Mouse (Mus musculus) stomach, embryonic 16.5 days (tissue): ENCODE measurements around the gene Wdr64. TPM values are rescaled to one million over a fixed set of nuclear protein-coding genes. Genes with fewer than 3 reads are reported as not detected.
A peak's percentile ranks its signal among the peaks of the same experiment; 100 is the strongest.

ENCODE experiments used
- ATAC-seq: fragments of 200-750 bp; cut with Nextera tagmentation; 2 replicates; pipeline ENCODE4 v1.8.0; 2017; ENCODE audit warnings: moderate number of reproducible peaks, moderate TSS enrichment; ENCODE audit not compliant: insufficient read depth, low FRiP score
- H3K27ac ChIP-seq: fragments of 300-500 bp; sonication (generic); 2 replicates; pipeline ENCODE4 v1.5.1; 2014; ENCODE audit warnings: low read length
- H3K27me3 ChIP-seq: fragments of 300-500 bp; sonication (generic); 2 replicates; pipeline ENCODE4 v1.6.1; 2014; ENCODE audit warnings: low read length, control low read depth, mixed read lengths; ENCODE audit not compliant: control insufficient read depth, insufficient read depth
- H3K36me3 ChIP-seq: fragments of 300-500 bp; sonication (generic); 2 replicates; pipeline ENCODE4 v1.6.1; 2014; ENCODE audit warnings: low read length; ENCODE audit not compliant: control insufficient read depth, insufficient read depth
- H3K4me1 ChIP-seq: fragments of 300-500 bp; sonication (generic); 2 replicates; pipeline ENCODE4 v1.6.1; 2014; ENCODE audit warnings: low read length, control low read depth, mixed read lengths; ENCODE audit not compliant: control insufficient read depth, insufficient read depth
- H3K4me2 ChIP-seq: fragments of 300-500 bp; sonication (generic); 2 replicates; pipeline ENCODE4 v1.6.1; 2014; ENCODE audit warnings: low read depth, low read length, mixed read lengths
- H3K4me3 ChIP-seq: fragments of 300-500 bp; sonication (generic); replicated peaks from 2 replicates; pipeline ENCODE4 v1.5.1; 2014; ENCODE audit warnings: mild to moderate bottlenecking, low read length
- H3K9ac ChIP-seq: fragments of 300-500 bp; sonication (generic); 2 replicates; pipeline ENCODE4 v1.6.1; 2014; ENCODE audit warnings: low read length
- H3K9me3 ChIP-seq: fragments of 300-500 bp; sonication (generic); replicated peaks from 2 replicates; pipeline ENCODE4 v1.6.1; 2016; ENCODE audit warnings: low read length, control low read depth; ENCODE audit not compliant: control insufficient read depth
- WGBS: fragments of 180-500 bp; shearing (Covaris S2); extraction: QIAGEN DNeasy Blood & Tissue Kit; methylation state at CpG from one replicate; pipeline ENCODE4 v1.1.7; 2014; 5-methylcytosine and 5-hydroxymethylcytosine counted together
- polyA plus RNA-seq: library from polyadenylated mRNA; unstranded; fragments of >200 nt; fragmentation: Nextera tagmentation; extraction: Ambion mirVana; gene quantifications from 2 replicates; pipeline ENCODE4 v1.2.1, GENCODE M21; 2015

The Wdr64 gene
- polyA plus RNA-seq, 1 experiment from 2014 or later, result not detected

DNA sequence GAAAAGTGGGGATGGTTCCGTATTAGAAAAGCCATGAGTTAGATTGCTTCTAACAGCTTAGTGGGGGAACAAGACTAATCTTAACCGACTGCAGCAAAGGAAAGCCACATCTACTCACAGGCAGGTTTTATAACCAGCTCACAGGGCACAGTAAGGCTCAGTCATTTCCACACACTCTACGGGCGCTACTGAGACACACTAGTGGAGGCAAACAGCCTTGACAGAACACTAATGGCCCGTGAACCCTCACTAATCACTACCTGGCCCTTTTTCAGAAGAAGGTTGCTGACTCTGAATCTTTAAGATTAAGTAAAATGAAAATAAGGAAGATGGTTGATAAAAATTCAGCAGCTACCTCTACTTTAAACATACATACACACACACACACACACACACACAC, 9.2 kb downstream of the Wdr64 start:
- no peak overlapping the region for H3K9ac ChIP-seq
- H3K27ac ChIP-seq, result no peak overlapping the region
- no peak overlapping the region for H3K4me2 ChIP-seq
- H3K4me1 ChIP-seq, result no peaks in the 10 kb centered on the region
- no peak overlapping the region for H3K4me3 ChIP-seq
- H3K9me3 ChIP-seq, result no peaks in the 10 kb centered on the region
- WGBS, result 58% methylated on average over 5 of the region's 5 CpGs
- no peaks in the 10 kb centered on the region for H3K27me3 ChIP-seq
- ATAC-seq, result no peak
- H3K36me3 ChIP-seq, result no peaks in the 10 kb centered on the region

DNA sequence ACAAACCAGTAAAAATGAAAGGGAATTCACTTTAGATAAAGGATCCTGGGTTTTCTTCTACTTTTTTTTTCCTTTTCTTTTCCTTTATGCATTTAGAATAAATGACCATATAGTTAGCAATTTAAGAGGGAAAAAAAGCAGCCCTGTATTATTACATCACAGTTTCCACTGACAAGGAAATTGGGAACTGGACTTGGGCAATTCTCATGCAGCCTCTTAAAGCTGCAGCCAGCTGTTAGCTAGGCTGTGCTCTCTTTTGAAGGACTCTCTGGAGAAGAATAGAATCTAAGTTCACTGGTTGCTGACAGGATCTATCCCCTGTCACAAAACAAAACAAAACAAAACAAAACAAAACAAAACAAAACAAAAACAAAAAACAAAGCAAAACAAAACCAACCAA, 9.6 kb downstream of the Wdr64 start:
- ATAC-seq, result no peak
- no peak overlapping the region for H3K9ac ChIP-seq
- no peaks in the 10 kb centered on the region for H3K27me3 ChIP-seq
- H3K4me3 ChIP-seq, result no peak overlapping the region
- no peak overlapping the region for H3K4me2 ChIP-seq
- no peaks in the 10 kb centered on the region for H3K9me3 ChIP-seq
- no peaks in the 10 kb centered on the region for H3K4me1 ChIP-seq
- H3K36me3 ChIP-seq, result no peaks in the 10 kb centered on the region
- no peak overlapping the region for H3K27ac ChIP-seq

DNA sequence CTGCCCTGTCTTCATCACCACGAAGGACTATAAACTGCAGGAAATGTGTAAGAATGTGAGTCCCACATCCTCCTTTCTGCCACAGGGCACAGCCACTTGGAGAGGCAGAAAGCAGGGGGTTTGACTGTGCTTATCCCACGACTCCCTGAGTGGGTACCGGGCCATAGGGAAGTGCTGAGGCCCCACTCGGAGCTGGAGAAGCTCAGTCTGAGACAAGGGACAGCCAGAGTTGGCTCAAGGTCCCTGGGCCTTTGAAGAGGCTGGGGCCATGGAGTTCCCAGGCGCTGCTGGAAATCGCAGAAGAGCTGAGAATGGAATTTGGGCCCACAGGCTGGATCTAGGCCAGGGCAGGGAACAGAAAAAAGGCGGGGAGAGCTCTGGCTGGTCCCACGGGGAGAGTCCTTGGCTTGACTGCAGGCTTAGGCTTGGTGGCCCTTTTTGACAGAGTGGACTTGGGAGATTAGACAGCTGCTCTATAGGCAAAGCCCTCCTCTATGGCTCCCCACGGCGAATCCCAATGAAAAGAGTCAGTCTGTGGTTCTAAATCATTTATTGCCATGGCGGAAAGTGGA, 14.0 kb downstream of the Wdr64 start:
- peak; percentile 44; the same call in 1 of the 2 replicates for ATAC-seq
- H3K4me1 ChIP-seq, result no peaks in the 10 kb centered on the region
- H3K4me3 ChIP-seq, result no peak overlapping the region
- H3K9ac ChIP-seq, result no peak overlapping the region
- H3K9me3 ChIP-seq, result no peaks in the 10 kb centered on the region
- no peak overlapping the region for H3K4me2 ChIP-seq
- no peak overlapping the region for H3K27ac ChIP-seq
- no peaks in the 10 kb centered on the region for H3K36me3 ChIP-seq
- H3K27me3 ChIP-seq, result no peaks in the 10 kb centered on the region
- 70% methylated on average over 11 of the region's 11 CpGs for WGBS

GRCm38 (mm10) chr1:175716832-175717231, 18.4 kb downstream of the Wdr64 start:
- Histone ChIP-seq H3K4me1 (no peaks in the 10 kb centered on the region), H3K9me3 (no peaks in the 10 kb centered on the region), H3K4me3 (no peak overlapping the region), H3K36me3 (no peaks in the 10 kb centered on the region), H3K27me3 (no peaks in the 10 kb centered on the region), H3K27ac (no peak overlapping the region), H3K4me2 (no peak overlapping the region), H3K9ac (no peak overlapping the region)
- 86% methylated on average over 9 of the region's 9 CpGs for WGBS
- ATAC-seq, result no peak

DNA sequence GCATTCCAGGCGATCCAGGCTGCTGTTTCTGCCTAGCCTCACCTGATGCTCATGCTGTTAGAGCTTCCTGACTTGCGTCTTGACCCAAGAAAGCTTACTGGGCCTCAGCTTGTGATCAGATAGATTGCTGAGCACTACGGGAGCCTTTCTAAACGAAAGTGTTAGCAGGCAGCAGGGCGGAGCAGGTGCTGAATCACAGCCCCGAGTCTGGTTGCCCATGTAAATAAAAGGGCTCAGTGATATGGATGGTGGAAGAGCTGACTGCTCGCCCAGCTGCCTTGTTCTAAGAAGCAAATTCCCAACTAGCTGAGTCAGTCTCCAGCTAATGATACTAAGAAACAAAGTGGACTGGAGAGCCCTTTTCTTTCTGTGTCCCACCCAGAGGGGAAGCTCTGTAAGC, 27.4 kb downstream of the Wdr64 start:
- no peak overlapping the region for H3K27ac ChIP-seq
- peak; percentile 79 for ATAC-seq
- WGBS, result 28% methylated on average over 7 of the region's 7 CpGs
- no peaks in the 10 kb centered on the region for H3K27me3 ChIP-seq
- 0 out of 2 replicates have a peak overlapping the region, but pooled peaks have one; percentile 8 for H3K4me2 ChIP-seq
- H3K9ac ChIP-seq, result no peak overlapping the region
- no peaks in the 10 kb centered on the region for H3K4me1 ChIP-seq
- H3K4me3 ChIP-seq, result no peak overlapping the region
- H3K9me3 ChIP-seq, result no peaks in the 10 kb centered on the region
- H3K36me3 ChIP-seq, result no peaks in the 10 kb centered on the region

DNA sequence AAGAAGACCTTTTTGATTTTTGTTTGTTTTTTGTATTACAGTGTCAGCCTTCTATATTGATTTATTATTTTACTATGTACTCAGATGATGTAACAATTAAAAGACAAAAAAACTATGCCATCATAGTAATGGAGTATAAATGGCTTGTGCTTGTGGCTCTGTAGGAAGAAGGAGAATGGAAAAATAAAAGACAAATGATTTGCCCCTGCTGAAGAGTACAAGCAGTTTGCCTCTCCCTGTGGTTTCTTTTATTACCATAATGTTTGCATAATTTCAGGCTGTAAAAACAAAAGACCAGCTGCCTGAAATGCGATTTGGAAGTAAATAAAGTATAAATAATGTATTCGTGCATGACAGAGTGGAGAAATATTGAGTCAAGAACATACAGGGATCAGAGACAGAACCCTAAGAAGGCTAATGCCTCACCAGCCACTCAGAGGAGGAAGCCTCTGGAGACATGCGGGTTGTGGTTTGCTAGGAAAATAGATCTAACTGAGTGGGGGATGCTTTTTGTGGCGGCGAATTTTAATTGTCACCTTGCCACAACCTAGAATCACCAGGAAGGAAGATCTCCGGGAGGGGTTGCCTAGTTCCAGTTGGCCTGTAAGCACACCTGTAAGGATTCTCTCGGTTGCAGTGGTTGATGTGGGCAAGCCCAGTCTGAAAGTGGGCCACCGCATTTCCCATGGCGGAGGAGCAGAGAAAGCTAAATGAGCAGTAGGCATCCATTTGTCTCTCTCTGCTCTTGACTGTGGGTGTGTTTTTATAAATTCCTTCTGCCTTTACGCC, 56.4 kb downstream of the Wdr64 start:
- Histone ChIP-seq H3K4me3 (no peak overlapping the region), H3K4me1 (no peaks in the 10 kb centered on the region), H3K36me3 (no peaks in the 10 kb centered on the region), H3K27ac (no peak overlapping the region), H3K9me3 (no peaks in the 10 kb centered on the region), H3K9ac (no peak overlapping the region), H3K27me3 (no peaks in the 10 kb centered on the region), H3K4me2 (no peak overlapping the region)
- no peak for ATAC-seq
- 72% methylated on average over 10 of the region's 10 CpGs for WGBS

DNA sequence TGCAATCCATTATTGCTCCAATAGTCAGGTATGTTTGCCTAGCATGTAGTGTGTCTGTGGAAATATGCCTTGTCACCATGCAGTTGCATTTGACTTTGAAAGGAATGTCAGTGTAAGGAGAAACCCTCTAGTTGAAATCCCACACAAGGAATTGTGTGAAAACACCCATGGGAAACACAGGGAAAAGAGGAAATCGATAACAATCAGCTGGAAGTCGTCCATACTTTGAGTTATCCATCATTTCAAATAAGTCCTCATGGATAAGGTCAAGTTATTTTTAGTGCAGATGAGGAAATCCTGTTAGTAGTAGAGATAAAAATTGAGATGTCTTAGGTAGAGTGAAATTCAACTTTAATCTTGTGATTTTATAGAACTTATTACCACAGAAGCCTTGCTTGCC, 96.3 kb downstream of the Wdr64 start:
- Histone ChIP-seq H3K36me3 (no peaks in the 10 kb centered on the region), H3K4me2 (no peak overlapping the region), H3K4me1 (no peaks in the 10 kb centered on the region), H3K9ac (no peak overlapping the region), H3K9me3 (no peaks in the 10 kb centered on the region), H3K27me3 (no peaks in the 10 kb centered on the region), H3K27ac (no peak overlapping the region), H3K4me3 (no peak overlapping the region)
- no peak for ATAC-seq
- 76% methylated on average over 2 of the region's 2 CpGs for WGBS

DNA sequence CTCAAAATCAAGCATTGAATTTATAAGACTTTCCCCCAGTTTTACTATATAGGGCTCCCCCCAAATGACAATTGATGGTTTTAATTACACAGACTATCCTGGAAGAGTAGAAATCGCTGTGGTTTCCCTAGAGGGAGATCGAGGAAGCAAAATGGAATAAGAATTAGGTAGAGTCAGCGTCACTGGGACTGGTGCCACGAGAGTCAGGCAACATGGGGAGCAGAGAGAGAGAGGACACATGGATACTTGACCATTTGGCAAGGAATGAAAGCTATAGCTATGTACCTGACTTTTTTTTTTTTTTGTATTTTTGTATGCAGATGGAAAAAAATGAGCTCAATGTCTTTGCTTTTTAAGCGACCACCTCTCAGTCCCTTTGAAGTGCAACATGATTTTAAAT, 110.0 kb downstream of the Wdr64 start:
- Histone ChIP-seq H3K9me3 (no peaks in the 10 kb centered on the region), H3K27me3 (no peaks in the 10 kb centered on the region), H3K4me1 (no peaks in the 10 kb centered on the region), H3K36me3 (no peaks in the 10 kb centered on the region), H3K4me2 (no peak overlapping the region), H3K9ac (no peak overlapping the region), H3K4me3 (no peak overlapping the region), H3K27ac (no peak overlapping the region)
- 73% methylated on average over 5 of the region's 5 CpGs for WGBS
- ATAC-seq, result no peak

- WGBS, result 19% methylated on average over 1 of the region's 1 CpGs
- no peaks in the 10 kb centered on the region for H3K27me3 ChIP-seq
- H3K9me3 ChIP-seq, result no peaks in the 10 kb centered on the region
- H3K4me1 ChIP-seq, result no peaks in the 10 kb centered on the region
- no peak overlapping the region for H3K4me3 ChIP-seq
- no peaks in the 10 kb centered on the region for H3K36me3 ChIP-seq
- H3K27ac ChIP-seq, result no peak overlapping the region
- no peak overlapping the region for H3K9ac ChIP-seq
- no peak overlapping the region for H3K4me2 ChIP-seq
- no peak for ATAC-seq
Observed at GRCm38 (mm10) chr1:175811625-175812024, 113.2 kb downstream of the Wdr64 start.
